Mouse (Mus musculus): ENCODE measurements around the gene Agbl3. TPM values are rescaled to one million over a fixed set of nuclear protein-coding genes. Genes with fewer than 3 reads are reported as not detected.

The Agbl3 gene
- polyA plus RNA-seq, 1 experiment from 2014 or later, result 14.4 TPM

DNA sequence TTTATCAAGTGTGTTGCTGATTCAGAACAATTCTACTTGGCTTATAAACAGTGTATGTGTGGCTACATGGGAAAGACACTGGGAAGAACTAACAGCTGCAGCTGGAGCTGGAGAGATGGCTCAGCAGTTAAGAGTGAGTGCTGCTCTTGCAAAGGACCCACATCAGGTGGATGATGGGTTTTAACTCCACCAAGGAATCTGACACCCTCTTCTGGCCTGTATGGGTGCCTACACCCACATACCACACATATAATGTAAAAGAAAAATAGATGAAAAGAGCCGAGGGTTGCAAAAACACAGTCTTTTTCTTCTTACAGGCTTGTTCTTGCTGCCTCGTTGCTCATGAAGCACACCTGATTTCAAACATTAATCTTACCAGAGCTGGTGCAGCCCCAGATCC, 125.9 kb downstream of the Agbl3 start:
- H3K9me3 ChIP-seq (ENCODE audit: control insufficient read depth, low read length), result no peaks in the 10 kb centered on the region
- no peak overlapping the region for H3K9ac ChIP-seq (ENCODE audit: low read depth, low read length)
- 86% methylated on average over 2 of the region's 2 CpGs for WGBS
- no peak overlapping the region for H3K27ac ChIP-seq (ENCODE audit: low read depth, low read length)
- H3K4me1 ChIP-seq (ENCODE audit: control insufficient read depth, insufficient read depth, low read depth, low read length), result peaks cover 13% of the 10 kb centered on the region
- peaks cover 17% of the 10 kb centered on the region; the same call in 1 of the 2 replicates for H3K36me3 ChIP-seq (ENCODE audit: control insufficient read depth, insufficient read depth, low read length)
- no peak for ATAC-seq
- no peak overlapping the region for H3K4me2 ChIP-seq (ENCODE audit: low read length)
- no peaks in the 10 kb centered on the region for H3K27me3 ChIP-seq (replicated peaks; ENCODE audit: control insufficient read depth, insufficient read depth, low read length)
- H3K4me3 ChIP-seq (ENCODE audit: low read length), result no peak overlapping the region

DNA sequence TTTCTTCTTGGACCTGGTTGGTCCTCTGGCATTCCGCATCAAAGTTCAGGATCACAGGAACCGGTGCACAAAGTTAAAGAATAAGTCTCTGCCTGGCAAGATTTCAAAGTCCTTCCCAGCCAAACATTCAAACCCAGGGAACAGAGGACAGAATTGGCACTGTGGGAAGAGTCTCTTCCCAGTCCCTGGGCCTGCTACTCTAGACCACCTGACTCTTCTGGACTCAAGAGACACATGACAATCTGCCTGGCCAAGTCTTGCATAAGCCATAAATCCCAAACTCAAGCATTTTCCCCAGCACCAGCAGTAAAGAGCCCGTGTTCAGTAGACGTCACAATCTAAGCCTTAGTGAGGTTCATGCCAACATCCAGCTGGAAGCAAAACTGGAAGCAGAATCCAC, 126.4 kb downstream of the Agbl3 start:
- Histone ChIP-seq H3K4me3 (ENCODE audit: low read length) (no peak overlapping the region), H3K27ac (ENCODE audit: low read depth, low read length) (no peak overlapping the region), H3K27me3 (replicated peaks; ENCODE audit: control insufficient read depth, insufficient read depth, low read length) (no peaks in the 10 kb centered on the region), H3K9me3 (ENCODE audit: control insufficient read depth, low read length) (no peaks in the 10 kb centered on the region), H3K36me3 (ENCODE audit: control insufficient read depth, insufficient read depth, low read length) (peaks cover 17% of the 10 kb centered on the region; the same call in 1 of the 2 replicates), H3K9ac (ENCODE audit: low read depth, low read length) (no peak overlapping the region), H3K4me2 (ENCODE audit: low read length) (no peak overlapping the region), H3K4me1 (ENCODE audit: control insufficient read depth, insufficient read depth, low read depth, low read length) (peaks cover 13% of the 10 kb centered on the region)
- 86% methylated on average over 4 of the region's 4 CpGs for WGBS
- ATAC-seq, result no peak

DNA sequence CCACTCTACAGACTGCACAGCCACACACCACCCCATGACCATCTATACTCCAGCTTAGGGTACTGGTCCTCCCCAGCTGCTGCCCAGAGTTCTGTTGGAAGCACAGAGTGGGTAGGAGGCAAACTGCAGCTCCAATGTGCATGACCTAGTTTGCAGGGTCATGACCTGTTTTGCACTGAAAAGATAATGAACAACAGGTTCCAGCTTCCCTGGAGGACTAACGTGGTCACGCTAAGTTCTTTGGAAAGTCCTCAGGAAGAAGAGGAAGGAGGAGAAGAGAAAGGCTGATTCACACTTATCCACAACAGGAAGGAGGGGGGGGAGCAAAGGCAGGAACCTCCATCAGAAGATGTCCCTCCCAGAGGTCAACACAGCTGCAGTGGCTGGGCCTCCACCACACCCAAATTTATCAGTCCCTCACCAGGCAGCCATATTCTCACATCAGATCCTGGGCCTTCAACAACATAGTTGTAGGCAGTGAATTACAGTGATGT, 126.9 kb downstream of the Agbl3 start:
- Histone ChIP-seq H3K27me3 (replicated peaks; ENCODE audit: control insufficient read depth, insufficient read depth, low read length) (no peaks in the 10 kb centered on the region), H3K36me3 (ENCODE audit: control insufficient read depth, insufficient read depth, low read length) (peaks cover 17% of the 10 kb centered on the region; the same call in 1 of the 2 replicates), H3K4me3 (ENCODE audit: low read length) (no peak overlapping the region), H3K27ac (ENCODE audit: low read depth, low read length) (no peak overlapping the region), H3K4me1 (ENCODE audit: control insufficient read depth, insufficient read depth, low read depth, low read length) (peaks cover 10% of the 10 kb centered on the region), H3K9ac (ENCODE audit: low read depth, low read length) (no peak overlapping the region), H3K9me3 (ENCODE audit: control insufficient read depth, low read length) (no peaks in the 10 kb centered on the region), H3K4me2 (ENCODE audit: low read length) (no peak overlapping the region)
- ATAC-seq, result no peak
- WGBS, result 46% methylated on average over 2 of the region's 2 CpGs

DNA sequence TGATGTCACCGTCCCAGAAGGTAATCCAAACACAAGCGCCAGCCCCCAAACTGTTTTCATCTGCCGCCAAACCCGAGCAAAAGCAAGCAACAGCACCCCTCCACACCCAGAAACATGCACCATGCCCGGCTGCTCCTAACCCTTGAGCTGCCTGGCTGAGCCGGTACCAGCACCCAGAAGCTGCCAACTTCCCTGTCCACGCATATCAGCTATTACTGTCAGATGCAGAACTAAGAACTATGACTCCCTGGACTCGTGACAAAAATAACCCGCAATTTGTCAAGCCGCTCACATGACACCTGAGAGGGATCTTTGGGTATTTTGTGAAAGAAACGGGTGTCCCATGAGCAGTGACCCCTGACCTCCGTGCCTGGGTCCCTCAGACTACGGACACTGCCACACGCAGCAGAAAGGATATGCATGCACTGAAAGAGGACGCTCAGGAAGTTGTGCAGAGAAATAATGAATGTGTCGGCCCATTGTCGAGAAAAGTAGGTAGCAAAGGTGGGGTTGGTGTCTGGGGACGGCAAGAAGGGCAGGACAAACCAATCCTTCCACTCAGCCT, 127.5 kb downstream of the Agbl3 start:
- Histone ChIP-seq H3K27me3 (replicated peaks; ENCODE audit: control insufficient read depth, insufficient read depth, low read length) (no peaks in the 10 kb centered on the region), H3K9me3 (ENCODE audit: control insufficient read depth, low read length) (no peaks in the 10 kb centered on the region), H3K27ac (ENCODE audit: low read depth, low read length) (no peak overlapping the region), H3K36me3 (ENCODE audit: control insufficient read depth, insufficient read depth, low read length) (peaks cover 14% of the 10 kb centered on the region; the same call in 1 of the 2 replicates), H3K9ac (ENCODE audit: low read depth, low read length) (no peak overlapping the region), H3K4me2 (ENCODE audit: low read length) (no peak overlapping the region), H3K4me3 (ENCODE audit: low read length) (no peak overlapping the region), H3K4me1 (ENCODE audit: control insufficient read depth, insufficient read depth, low read depth, low read length) (peaks cover 10% of the 10 kb centered on the region)
- WGBS, result 87% methylated on average over 18 of the region's 18 CpGs
- ATAC-seq, result no peak

Other genes with a start within 250 kb of the Agbl3 start
- 66.1 and 69.8 TPM in 2 replicates for gene Cald1, start 181.9 kb upstream of the Agbl3 start, polyA plus RNA-seq (2015; fragmentation: Nextera tagmentation; extraction: Ambion mirVana)
- 1.1 and 1.7 TPM in 2 replicates for gene Tmem140, start 82.7 kb downstream of the Agbl3 start, polyA plus RNA-seq (2015; fragmentation: Nextera tagmentation; extraction: Ambion mirVana)
- gene Cyren, start 97.6 kb downstream of the Agbl3 start, polyA plus RNA-seq (2015; fragmentation: Nextera tagmentation; extraction: Ambion mirVana), result 9.7 and 9.8 TPM in 2 replicates
- 13.9 and 14.8 TPM in 2 replicates for gene Wdr91, start 130.4 kb downstream of the Agbl3 start, polyA plus RNA-seq (2015; fragmentation: Nextera tagmentation; extraction: Ambion mirVana)
- not detected in 2 replicates for gene Stra8, start 139.7 kb downstream of the Agbl3 start, polyA plus RNA-seq (2015; fragmentation: Nextera tagmentation; extraction: Ambion mirVana)
- gene Slc23a4, start 208.0 kb downstream of the Agbl3 start, polyA plus RNA-seq (2015; fragmentation: Nextera tagmentation; extraction: Ambion mirVana), result 0.78 and 0.92 TPM in 2 replicates

Measured in hindbrain, embryonic 16.5 days (tissue).